Mouse (Mus musculus) kidney, postnatal 14 days (tissue): ENCODE data around the gene Capn9.

Experiments
- DNase-seq: peaks from one replicate; pipeline ENCODE4 v3.0.0; 2022; ENCODE audit warnings: mixed read lengths

The Capn9 gene

DNA sequence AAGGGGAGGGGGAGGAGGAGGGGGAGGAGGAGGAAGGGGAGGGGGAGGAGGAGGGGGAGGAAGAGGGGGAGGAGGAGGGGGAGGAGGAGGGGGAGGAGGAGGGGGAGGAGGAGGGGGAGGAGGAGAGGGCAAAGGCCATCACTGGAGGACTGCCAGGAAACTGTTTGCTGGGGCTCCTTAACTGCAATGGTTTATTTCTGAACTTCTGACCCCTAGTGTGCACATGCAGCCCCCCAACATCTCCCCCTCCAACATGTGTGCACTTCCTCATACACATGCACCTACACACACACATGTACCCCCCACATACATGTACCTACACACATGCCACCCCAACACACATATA is 3.5 kb upstream of the Capn9 start:
- no peak for DNase-seq

DNA sequence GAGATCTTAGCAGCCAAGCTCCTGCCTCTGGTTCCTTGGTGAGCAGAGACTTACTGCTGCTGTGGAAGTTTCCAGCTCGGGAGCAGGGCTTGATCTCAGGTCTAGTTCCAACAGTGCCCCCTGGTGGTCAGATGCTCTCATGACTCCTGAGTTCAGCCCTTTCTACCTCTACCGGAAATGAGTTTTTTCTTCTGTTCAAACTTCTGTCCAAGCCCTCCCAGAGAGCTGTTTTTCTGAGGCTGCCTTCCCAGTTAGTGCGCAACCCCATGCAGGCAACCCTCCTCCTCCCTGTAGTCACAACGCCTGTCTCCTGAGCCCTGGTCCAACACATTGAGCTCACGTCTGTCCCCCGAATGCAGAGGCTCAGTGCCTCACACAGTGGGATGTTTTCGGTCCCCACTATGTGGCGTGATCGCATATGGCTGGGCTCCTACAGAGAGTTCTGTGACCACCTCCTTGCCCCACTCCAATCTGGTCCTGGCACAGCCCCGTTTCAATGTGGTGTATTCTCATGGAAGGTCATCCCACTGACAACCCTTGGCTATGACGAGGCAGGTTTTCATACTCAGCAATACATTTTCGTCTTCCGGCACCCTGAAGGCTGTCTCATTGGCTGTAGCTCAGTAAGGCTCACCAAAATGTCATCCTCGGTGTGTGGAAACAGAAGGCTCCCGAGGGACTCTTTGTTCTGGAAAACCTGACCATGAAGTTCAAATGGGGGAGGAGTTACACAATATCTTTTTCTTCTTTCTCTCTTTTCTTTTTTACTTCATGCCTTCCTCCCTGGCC is 2.2 kb upstream of the Capn9 start:
- peak; percentile 91 for DNase-seq

DNA sequence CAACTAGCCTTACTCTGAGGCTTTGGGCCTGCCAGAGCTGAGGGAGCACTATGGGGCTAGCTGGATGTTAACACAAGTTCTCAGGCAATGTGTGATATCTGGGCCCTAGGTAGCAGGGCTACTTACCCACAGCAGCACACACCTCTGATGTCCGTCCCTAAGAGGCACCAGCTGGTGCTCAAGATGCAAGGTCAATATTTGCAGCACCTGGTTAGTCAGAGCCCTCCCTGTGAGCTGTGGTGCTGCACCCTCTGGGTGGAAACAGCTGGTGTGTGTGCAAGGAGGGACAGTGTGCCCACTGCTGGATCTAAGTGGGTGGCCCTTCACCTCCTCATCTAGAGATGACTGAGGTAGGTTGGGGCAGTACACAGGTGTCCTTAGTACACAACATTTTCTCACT is 840 bp downstream of the Capn9 start:
- no peak for DNase-seq

DNA sequence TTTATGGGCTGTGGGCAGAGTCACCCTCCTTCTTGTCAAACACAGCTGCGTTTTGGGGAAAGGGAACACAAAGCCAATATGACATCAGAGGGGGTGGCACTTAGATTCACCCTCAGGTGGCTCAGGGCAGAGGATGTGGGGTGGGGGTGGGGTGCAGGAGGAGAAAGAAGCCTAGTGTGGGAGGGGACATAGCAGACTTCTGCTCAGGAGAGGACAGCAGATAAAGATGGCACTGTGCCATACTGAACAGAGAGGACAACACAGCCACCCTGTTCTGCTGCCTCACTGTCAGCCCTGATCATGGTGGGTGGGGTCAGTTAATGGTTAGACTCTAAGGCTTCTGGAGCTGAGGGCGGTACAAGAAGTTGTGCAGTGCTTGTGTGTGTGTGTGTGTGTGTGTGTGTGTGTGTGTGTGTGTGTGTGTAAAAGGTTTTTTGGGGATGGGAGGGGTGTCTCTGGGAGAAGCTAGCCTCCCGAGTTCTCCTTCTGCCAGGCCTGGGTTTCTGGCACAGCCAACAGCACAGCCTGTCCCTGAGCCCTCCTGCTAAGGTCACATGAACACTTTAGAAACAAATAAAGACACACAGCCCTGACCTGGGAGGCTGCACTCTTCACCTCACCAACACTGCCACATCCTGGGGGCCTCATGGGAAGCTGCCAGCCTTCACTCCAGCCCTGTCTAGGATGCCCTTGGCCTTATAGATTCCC is 10.0 kb downstream of the Capn9 start:
- DNase-seq, result peak; percentile 46

DNA sequence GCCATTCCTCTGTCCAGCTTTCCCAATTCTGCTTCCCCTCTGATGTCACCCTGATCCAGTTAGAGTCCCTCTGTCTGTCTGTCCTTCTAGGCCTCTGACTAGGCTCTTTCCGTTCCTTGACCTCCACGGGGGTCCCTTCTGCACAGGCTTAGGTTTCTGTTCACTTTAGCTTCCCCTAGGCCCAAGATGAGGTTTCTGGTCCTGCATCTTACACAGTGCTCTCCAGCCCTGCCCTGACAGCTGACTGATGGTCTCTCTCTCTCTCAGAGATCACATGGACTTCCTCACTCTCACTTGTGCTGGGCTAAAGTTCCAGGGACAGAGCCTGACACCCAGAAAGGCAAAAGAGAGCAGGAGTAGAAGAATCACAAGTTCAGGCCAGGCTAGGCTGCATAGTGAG is 10.6 kb downstream of the Capn9 start:
- DNase-seq, result no peak

DNA sequence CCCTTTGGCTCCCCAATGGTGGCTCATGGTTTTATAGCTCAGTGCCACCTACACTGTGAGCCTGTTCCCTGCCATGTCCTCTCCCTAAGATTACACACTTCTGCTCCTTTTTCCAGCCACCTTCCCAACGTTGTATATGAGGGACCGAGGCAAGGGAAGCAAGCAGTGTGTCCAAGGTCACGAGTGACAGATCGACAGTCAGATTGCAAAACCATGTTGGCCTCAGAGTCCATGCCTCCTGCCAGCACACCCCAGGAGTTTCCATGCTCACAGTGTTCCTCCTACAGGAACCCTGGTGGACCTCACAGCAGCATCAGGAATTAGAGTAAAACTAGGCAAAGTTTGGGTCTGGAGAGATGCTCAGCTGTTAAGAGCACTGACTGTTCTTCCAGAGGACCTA is 13.5 kb downstream of the Capn9 start:
- no peak for DNase-seq

DNA sequence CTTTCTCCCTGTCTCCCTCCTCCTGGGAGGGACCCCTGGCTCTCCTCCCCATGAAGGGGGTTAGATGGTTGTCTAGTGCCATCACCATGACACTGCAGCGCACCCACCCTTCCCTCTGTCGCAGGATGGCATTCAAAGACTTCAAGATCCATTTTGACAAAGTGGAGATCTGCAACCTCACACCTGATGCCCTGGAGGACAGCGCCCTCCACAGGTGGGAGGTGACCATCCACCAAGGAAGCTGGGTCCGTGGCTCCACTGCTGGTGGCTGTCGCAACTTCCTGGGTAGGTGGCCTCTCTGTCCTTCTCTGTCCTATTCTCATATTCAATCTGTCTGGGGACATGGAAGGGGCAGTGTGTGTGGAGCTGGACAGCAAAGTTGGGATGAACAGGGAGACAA is 28.2 kb downstream of the Capn9 start:
- no peak for DNase-seq

DNA sequence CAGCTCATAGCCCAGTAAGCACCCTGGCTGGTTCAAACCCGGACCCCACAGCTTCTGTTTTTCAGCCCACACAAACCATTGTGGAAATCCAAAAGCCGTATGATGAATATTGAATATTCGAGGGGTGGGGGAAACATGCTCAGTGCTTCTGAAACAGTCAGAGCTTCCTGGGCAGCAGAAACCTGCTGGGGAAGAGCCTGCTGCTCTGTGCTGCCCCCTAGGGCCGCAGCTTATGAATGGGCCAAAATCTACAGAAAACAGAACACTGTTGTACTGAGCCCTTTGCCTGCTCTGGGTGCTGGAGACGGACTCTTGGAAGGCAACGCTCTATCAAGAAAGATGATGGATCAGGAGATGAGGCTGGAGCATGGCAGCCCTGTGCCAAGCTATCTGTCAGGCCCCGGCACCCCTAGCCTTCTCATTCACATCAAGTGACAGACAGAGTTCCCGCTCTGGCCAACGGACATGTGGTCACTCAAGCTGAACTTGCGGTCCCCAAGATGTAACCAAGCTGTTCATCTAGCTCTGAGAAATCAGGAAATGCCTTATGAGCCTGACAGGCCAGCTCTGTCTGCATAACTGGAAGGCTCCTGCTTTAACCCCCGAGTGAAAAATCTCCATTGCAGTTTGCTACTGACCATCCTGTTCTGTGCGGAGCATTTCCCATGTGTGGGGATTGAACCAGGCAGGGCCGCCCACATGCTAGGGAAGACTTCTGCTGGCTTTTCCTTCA is 32.5 kb downstream of the Capn9 start:
- no peak for DNase-seq

DNA sequence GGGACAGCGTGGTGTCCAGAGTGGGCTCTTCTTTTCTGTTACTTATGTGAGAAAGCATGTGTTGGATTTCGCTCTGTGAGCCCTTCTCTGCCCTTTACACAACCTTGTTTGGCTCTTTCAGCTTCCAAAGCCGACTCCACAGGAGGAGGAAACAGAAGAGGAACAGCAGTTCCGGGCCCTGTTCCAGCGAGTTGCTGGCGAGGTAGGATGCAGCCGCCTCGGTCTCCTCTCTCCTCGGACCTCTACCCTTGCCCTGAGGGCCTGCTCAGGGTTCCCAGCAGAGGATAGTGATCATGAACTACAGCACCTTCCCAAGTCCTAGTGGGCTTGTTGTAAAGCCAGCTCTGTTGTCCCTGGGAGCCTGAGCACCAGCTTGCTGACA is 33.1 kb downstream of the Capn9 start:
- no peak for DNase-seq

DNA sequence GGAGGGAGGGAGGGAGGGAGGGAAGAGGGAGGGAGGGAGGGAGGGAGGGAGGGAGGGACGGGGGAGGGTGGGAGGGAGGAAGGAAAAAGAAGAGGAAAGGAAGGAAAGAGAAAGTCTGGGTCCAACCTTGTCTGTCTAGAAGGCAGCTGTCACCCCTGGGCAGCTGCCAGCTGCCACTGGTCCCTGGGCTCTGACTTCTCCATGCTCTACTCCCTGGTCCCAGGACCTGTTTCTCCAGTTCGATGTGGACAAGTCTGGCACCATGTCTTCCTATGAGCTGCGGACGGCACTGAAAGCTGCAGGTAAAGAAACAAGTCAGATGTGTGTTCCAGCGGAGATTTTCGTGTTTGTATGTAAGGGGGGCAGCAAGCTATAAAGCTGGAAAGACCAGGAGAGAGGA is 38.4 kb downstream of the Capn9 start:
- no peak for DNase-seq

DNA sequence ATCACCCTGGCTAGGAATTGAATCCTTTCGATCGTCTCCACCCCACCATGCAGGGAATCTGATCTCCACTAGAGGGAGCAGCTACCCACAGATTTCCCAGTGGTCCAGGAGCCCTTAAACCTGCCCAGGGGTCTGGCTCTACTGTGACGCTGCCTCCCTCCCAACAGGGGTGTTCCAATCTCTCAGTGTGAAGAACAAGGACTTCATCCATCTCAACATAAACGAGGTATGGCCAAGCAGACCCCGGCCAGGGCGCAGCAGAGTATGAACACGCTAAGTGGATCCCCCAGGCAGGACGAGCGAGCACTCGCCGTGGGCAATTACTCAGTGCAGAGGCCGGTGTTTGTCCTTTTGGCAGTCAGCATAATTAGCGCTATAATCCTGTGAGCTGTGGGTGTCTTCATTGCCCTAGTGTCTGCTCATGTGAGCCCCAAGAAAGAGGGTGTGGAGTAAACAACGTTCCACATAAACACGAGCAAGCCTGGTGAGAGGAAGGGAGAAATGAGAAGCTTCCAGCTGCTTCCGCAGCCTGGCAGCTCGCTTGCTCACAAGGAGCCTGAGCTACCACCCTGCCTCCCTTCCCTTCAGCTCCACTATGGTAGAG is 41.5 kb downstream of the Capn9 start:
- DNase-seq, result peak; percentile 83

DNA sequence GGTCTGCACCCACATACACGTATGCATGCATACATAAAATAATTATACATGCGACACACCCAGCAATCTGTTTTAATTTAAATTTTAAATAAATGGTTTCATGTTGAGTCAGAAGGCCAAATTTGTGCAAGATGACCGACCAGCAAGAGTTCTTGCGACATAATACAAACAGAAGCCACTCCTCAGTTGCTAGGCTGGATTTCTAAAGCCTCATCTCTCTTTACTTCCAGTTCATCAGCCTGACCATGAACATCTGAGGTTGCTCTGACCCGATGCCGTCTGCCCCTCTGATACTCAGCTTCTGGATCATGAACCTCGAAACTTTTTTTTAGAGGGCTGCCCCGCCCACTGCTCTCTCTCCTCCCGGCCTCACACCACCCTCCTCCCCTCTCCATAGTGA is 42.3 kb downstream of the Capn9 start:
- no peak for DNase-seq

DNA sequence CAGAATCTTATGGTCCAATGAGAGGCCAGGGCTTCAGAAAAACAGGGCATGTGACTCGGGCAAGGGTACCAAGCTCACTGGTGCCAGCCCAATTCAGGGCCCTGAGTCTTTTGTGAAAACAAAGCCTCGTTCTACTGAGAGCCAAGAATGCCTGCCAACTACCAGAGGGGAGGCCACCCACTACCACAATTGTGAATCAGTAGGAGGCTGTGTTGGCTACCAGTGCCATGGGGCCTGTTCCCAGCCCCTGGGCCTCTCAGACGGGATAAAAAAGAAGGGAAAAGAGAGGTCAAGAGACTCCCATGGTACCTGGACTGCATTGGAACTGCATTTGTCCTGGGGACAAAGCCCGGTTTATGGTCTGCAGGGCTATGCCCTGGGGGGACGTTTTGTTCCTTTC is 45.3 kb downstream of the Capn9 start:
- no peak for DNase-seq

DNA sequence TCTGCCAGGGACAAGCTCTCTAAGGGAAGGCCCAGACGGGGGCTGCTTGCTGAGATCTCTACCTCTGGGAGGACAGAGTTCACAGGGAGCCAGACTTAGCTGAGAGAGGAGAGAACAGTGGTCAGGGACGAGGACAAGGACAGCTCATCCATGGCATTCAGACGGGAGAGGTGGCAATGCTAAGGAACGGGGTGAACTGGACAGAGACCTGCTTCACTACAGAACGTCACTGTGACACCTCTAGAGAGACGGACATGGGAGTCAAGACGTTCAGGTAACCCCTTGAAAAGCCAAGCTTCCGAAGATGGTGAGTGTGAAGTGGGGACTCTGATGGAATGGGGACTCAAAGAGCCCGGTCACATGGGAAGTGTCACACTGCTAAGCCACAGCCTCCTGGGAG is 50.3 kb downstream of the Capn9 start:
- DNase-seq, result no peak

DNA sequence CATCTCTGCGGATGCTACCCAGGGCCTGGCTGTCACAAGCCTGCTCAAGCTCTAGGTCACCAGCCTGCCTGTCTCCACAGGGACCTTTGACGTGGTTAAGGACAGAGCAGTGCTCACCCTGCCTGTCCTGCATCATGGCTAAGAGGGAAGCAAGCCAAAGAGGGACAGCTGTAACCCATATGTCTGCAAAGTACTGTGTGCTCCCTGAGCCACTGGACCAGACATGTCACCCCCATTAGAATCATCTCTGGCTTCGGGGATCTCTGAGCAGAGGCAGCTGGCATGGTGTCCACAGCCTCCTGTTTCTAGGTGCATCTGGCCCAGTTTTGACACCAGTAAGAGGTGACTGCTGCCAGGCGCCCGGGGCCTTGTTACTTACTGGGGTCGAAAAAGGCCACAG is 54.6 kb downstream of the Capn9 start:
- peak; percentile 62 for DNase-seq

DNA sequence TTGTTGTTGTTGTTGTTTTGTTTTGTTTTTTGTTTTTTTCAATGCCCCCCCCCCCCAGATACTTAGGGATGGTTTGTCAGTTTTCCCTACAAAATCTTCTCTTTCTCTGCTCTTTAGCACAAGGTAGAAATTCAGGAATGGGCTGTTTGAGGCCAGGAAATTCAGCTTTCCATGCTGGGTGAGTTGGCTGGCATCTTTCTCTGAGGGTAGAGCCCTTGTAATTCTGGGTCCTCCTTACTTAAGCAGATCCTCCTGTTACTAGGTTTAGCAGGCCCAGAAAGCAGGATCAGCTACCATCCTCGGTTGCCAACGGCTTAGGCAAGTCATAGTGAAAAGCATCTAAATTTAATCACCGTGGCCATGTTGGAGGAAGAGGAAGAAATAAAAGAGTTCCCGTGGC is 55.0 kb downstream of the Capn9 start:
- no peak for DNase-seq

DNA sequence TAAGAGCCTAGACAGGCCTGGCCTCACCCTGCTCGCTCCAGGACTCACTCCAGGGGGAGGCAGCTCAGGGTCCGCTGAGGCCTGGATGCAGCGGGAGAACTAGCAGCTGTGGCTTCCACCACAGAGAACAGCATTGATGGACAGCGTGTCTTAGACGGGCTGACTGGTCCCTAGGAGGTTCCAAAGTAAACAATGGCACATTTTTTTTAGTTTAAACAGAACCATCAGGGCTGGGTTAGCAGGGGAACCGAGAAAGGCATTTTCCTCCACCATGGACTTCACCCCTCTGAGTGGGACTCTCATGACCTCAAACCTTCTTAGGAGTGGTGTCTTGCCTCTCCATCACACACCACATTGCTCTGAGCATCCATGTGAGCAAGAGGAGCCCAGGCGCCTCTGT is 56.1 kb downstream of the Capn9 start:
- no peak for DNase-seq

DNA sequence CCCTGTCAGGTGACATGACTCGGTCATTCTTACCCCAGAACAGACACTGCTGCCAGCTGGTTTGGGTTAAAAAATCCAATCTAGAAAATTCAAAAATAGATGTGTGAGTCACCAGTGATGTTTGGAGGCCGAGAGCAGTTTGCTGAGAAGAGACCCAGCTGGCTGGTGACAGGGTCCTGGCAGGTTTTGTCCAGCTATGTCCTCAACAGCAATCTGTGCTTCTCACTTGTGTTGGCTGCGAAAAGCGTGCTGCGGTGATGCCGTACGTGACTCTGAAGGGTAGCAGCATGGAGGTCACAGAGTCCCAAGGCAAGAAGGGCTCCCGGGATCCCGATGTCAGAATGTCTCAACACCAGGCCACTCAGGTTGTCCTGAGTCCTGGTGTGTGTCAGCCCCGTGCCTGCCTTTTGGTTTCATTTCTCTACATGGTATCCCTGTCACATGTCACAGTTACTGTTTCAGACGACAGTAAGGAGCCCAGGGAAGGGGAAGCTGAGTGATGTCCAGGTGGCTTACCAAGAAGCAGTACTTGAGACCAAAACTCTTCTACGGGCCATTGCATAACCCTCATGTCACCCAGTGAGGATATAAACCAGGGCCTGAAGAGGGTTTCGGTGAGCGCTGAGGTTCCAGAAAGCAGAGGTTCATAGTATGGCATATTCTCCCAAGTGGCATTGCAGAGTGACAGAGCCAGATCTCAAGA is 57.2 kb downstream of the Capn9 start:
- peak; percentile 84 for DNase-seq

DNA sequence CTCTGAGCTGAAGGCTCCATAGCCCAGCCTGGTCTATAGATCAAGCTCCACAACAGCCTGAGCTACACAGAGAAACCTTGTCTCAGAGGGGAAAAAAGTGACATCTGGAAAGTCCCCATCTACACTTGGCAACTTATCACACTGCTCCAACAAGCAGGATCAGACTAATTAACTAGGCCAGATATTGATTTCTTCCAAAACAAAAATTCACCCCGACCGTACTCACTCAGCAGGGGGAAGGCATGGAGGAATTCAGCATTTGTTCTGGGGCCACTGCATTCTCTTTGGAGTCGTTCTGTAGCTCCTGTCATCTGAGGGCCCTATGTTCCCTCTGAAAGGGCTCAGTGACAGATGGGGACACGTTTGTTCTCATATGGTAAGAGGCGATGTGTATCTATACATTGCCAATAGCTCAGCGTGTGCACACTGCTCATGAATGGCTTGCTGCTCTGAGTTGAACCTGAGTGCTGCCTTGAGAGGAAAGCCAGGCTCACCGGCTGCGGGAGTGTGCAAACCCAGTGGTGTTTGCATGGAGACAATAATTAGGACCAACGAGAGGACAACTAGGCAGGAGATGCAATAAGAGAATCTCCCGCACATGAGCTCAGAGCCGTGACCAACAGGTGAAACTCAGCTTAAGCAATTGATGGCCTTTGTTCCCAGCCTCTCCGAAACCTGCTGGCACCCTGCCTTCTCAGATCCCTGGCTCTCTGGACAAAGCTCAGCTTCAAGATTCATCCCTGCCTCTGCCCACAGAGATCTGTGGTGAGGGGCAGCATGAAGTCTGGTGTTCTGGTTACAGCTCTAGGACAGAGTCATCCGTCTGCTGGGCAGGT is 58.7 kb downstream of the Capn9 start:
- no peak for DNase-seq

DNA sequence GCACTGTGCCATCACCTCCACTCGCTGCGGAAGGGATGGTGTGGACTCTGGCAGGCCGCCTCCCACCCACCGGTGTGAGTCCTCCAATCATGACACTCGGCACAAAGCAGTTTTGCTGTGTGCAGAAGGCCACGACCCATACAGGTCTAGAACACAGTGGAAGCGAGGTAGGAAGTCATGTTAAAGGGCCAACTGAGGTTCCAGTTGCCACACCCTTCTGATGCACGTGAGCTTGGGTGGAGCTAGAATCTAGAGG is 59.3 kb downstream of the Capn9 start:
- no peak for DNase-seq

DNA sequence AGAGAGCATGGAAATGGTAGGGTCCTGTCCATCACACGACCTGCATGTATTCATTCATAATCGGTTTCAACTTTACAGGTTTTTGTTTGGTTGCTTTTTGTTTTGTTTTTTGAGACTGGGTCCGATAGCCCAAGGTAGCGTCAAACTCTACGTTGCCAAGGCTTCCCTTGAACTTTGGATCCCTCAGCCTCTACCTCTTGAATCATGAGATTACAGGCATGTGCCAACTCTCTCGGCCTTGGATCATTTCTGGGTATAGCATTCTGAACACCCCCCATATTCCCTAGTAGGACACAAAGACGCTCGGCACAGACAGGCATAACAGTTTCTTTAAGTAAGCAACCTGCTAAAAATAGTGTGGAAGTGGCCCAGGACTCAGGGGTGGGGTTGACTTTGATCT is 65.7 kb downstream of the Capn9 start:
- no peak for DNase-seq

DNA sequence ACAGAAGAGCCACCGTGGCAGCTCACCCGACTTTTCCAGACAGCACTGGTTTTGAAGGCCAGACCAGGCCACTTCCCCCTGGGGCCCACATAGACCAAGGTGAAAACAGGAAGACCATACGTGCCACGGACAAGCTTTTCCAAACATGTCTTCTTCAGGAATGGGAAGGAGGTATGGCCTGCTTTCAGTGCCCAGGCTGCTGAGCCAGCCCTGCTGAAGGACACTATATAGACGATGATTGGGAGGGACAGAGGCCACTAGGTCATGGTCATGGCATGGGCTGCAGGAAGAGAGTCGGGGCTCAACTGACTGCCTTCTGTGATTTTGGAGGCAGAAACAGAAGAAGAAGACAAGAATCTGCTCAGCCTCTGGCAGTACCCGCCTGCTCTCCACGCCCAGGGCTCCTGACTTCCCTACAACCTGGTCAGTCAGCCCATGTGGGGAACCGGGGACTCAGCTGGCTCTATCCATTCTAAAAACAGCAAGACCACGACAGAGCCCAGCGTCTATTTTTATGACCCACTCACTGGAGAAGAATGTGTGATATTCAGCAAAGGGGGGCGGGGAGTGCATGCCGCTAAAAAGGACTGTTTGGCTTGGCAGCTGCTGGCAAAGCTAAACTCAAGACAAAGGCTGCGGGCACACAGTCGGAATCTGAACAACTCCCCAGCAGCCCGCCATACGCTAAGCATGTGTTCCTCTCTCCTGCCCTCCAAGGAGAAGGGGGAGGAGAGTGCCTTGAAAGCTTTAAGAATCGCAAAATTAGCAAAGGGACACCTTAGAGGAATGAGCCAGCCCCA is 67.8 kb downstream of the Capn9 start:
- DNase-seq, result peak; percentile 77
